In genomic region chr2:113494401-113495080, GRCm38 (mm10) we compare ENCODE assay signal across 8 mouse cellular contexts.
DNase-seq lines count a peak whose midpoint lies in the region; ATAC-seq lines count a peak whose summit lies in the region.
"Had no signal": no experiment of that assay in that cellular context is flagged by ENCODE, and none has a peak within 500 bp of the region (broad histone marks: within the 10 kb centered on the region; RNA-seq: fewer than 3 reads in every experiment).

No protein-coding gene starts in this region.

- H3K9ac ChIP-seq in kidney, embryonic 14.5 days (ENCODE audit: low read depth, low read length) = no peak overlapping the region
- H3K9ac ChIP-seq: embryonic facial prominence, embryonic 15.5 days had no signal

- no peaks in the 10 kb centered on the region for H3K9me3 ChIP-seq in kidney, embryonic 14.5 days (ENCODE audit: control insufficient read depth, low read length)
- H3K9me3 ChIP-seq: embryonic facial prominence, embryonic 15.5 days had no signal

- no peak overlapping the region for H3K4me2 ChIP-seq in kidney, embryonic 14.5 days (replicated peaks; ENCODE audit: low read depth, low read length)
- H3K4me2 ChIP-seq: embryonic facial prominence, embryonic 15.5 days had no signal

- WGBS in kidney, embryonic 14.5 days = 59% methylated on average over 6 of the region's 6 CpGs

- ATAC-seq in kidney, embryonic 14.5 days (ENCODE audit: low FRiP score, low TSS enrichment) = no peak
- peak; percentile 50; the same call in 1 of the 2 replicates for ATAC-seq in megakaryocyte-erythroid progenitor cell, adult 5-6 weeks (replicated peaks; ENCODE audit: low FRiP score, low TSS enrichment, poor library complexity, severe bottlenecking)

- no peaks in the 10 kb centered on the region for H3K36me3 ChIP-seq in kidney, embryonic 14.5 days (ENCODE audit: control insufficient read depth, insufficient read depth, low read length)
- H3K36me3 ChIP-seq: embryonic facial prominence, embryonic 15.5 days had no signal

- no peak overlapping the region for H3K4me3 ChIP-seq in kidney, embryonic 14.5 days (ENCODE audit: low read length)
- H3K4me3 ChIP-seq: embryonic facial prominence, embryonic 15.5 days had no signal

- H3K27me3 ChIP-seq in kidney, embryonic 14.5 days (ENCODE audit: control insufficient read depth, insufficient read depth, low read length) = no peaks in the 10 kb centered on the region
- H3K27me3 ChIP-seq: embryonic facial prominence, embryonic 15.5 days had no signal

- H3K4me1 ChIP-seq in kidney, embryonic 14.5 days (ENCODE audit: control insufficient read depth, insufficient read depth, low read length) = no peaks in the 10 kb centered on the region
- H3K4me1 ChIP-seq: embryonic facial prominence, embryonic 15.5 days had no signal

- peak; percentile 54 for DNase-seq in kidney, adult 9 months
- peak; percentile 54 for DNase-seq in A20 (ENCODE audit: low read depth, low spot score)
- peak; percentile 57 for DNase-seq in CD4-positive, CD25-positive, alpha-beta regulatory T cell, adult 2 months (ENCODE audit: low read depth, low spot score)
- DNase-seq in embryo, embryonic 10 days (ENCODE audit: low spot score) = peak; percentile 51
- no peak for DNase-seq in urinary bladder, postnatal 10 days (ENCODE audit: low spot score)

- no peak overlapping the region for H3K27ac ChIP-seq in kidney, embryonic 14.5 days (ENCODE audit: low read depth, low read length)
- H3K27ac ChIP-seq: embryonic facial prominence, embryonic 15.5 days had no signal
